Mouse (Mus musculus): Measurements from ENCODE around the gene Bag6.

The Bag6 gene

DNA sequence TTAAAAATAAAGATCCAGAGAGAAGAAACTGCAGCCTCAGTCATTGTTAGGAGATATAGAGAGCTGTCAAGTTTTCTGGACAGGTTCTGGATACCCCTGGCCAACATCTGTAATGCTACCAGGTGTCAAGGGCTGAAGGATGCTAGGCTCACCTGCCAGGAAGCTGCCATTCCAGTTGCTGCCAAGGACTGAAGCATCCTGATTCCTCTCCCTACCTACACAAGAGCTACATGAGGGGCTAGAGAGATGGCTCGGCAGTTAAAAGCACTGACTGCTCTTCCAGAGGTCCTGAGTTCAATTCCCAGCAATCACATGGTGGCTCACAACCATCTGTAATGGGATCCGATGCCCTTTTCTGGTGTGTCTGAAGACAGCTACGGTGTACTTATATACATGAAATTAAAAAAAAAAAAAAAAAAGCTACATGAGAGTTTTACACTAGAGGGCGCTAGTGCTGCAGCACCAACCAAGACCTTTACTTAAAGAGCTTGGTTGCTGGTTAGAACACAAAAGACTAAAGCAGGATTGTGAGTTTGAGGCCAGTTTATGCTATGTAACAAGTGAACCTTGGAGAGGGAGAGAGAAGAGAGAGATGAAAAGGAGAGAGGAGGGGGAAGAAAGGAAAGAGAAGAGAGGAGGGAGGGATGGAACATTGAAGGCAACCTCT, 33.7 kb downstream of the Bag6 start:
- no peak for DNase-seq

DNA sequence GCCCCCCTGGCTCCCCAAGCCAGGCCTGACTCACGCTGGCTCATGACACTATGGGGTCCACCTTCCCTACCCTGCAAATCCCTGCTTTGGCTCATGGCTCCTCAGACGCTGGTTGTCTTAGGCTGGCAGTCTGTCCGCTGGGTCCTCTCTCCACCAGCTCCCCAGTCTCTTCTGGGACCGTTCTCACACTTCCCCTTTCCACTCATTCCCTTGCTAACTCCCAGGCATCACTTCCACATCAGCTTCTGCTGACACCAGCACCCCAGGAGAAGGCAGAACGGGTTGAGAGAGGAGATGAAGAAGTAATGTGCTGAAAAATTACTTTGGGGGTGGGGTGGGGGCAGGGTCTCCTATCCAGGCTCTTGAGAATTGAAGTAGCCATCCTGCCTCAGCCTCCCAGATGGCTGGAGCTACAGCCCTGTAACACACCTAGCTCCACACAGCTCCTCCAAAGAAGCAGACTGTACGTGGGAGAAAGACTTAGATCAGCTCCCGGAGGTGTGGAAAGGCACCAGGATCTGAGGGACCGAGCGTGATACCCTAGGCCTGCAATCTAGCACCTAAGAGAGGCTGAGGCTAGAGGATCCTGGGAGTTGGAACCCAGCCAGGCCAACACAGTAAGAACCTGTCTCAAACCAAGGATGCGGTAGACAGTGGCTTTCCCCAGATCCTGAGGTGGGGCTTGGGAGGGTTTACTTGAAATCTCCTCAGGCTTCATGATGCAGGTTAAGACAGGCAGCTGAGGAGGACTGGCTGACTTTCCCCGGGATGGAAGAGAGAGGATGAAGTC, 37.7 kb downstream of the Bag6 start:
- DNase-seq, result no peak

DNA sequence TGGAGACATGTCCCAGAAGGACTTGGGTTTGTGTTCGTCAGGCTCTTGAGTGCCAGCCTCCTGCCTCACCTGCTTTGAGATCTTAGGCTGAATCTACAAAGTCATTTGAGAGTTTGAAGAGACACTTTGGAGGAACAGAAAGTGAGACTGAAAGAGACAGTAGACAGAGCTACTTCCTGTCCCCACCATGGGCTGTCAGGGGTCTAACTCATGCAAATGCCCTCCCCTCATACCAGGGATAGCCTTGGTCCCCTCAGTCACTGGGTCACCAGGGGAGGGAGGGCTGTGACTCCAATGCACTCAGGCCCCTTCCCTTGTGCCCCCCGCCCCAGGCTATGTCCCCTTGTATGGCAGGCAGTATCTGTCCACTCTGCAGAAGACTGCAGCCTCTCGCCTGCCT, 38.4 kb downstream of the Bag6 start:
- DNase-seq, result no peak

DNA sequence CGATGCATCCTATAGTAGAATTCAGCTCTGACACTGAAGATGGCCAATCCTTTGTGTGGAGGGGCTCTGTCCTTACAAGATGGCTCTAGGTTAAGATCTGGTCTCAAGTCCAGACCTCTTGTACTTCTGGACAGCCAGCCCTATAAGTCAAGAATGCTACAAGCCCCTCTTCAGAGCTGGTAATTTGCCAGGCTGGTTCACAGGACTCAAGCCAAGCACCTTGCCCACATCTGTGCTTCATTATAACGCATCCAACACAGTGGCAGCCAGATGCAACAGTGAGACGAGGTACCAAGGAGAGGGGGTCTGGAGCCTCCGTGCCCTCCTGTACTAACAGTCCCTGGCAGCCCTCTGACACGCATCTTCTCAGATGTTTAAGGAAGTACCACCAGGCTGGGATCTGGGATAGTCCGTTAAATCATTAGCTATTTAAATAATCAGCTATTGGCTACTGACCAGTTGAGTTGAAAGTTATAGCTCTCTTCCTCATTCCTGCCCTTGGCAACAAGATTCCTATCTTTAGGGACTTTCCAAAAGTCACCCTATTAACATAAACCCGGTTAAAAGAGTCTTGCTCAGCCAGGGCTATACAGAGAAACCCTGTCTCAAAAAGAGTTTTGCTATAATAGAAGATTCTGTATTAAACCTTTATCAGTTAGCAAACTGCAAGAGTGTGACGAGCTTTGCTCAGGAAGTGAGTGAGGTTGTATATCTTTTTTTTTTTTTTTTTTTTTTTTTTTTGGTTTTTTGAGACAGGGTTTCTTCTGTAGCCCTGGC, 39.4 kb downstream of the Bag6 start:
- DNase-seq, result no peak

DNA sequence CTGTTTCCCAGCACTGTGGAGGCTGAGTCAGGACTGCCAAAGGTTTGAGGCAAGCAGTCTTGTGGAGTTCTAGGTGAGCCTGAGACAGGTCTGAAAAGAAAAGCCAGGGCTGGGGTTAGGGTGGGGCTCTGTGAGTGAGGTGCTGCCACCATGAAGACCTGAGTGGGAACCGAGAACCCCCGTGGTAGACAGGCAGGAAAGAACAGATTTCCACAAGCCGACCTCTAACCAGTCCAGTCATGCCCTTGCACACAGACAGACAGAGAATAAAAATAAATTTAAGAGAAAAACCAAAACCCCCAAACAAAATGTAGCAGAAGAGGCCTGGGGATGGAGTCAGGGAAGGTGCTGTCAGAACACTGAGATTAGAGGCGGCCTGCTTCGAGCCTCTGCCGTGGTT, 40.4 kb downstream of the Bag6 start:
- DNase-seq, result no peak

DNA sequence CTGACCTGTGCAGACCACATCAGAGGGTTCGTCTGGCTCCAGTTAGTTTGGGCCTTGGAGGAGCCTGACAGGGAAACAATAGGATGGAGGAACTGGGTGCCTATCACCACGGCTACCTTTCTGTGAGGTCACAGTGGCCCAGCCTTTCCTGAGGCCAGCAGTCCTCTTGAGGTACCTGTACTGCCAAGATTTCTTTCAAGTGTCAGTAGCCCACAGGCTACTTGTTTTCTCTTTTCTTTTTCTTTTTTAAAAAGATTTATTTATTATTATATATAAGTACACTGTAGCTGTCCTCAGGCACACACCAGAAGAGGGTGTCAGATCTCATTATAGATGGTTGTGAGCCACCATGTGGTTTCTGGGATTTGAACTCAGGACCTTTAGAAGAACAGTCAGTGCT, 41.0 kb downstream of the Bag6 start, which contains the start of gene Aif1:
TSS of gene Aif1 (minus strand) at position 101 of the 400 bp plus-strand sequence.
- DNase-seq, result no peak

DNA sequence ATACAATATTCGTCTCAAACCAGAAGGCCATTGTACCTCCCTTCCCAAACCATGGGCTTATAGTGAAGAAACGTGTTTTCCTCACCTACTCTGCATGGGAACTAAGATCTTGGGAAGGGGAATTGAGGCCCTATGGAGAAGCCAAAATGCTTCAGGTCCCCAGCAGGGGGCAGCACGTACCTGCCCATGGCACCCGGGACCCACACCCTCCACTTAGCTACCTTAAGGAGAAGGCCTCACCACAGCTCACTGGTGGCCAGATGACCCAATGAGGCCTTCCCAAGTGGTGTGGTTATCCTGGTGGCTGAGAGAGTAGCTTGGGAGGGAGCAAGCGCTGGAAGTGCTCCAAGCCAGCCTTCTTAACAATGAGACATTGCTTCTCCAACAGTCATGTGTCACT, 43.5 kb downstream of the Bag6 start:
- no peak for DNase-seq

DNA sequence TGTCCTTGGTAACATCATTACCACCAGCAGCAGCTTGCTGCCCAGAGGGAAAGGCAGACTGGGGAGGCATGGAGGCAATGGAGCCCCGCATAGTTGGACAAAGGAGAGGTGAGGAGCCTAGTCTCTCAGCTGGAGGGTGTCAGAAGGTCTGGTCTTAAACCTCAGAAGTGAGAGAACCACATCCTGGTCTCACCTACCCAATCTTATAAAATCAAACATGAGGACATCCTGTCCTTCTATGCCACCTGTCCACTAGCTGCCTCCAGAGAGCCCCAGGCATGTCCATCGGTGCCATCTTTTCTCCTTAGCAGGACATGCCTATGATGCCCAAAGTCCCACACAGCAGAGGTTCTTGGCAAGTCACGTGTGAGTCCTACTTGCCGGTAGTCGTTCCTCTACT, 45.1 kb downstream of the Bag6 start:
- DNase-seq, result no peak

DNA sequence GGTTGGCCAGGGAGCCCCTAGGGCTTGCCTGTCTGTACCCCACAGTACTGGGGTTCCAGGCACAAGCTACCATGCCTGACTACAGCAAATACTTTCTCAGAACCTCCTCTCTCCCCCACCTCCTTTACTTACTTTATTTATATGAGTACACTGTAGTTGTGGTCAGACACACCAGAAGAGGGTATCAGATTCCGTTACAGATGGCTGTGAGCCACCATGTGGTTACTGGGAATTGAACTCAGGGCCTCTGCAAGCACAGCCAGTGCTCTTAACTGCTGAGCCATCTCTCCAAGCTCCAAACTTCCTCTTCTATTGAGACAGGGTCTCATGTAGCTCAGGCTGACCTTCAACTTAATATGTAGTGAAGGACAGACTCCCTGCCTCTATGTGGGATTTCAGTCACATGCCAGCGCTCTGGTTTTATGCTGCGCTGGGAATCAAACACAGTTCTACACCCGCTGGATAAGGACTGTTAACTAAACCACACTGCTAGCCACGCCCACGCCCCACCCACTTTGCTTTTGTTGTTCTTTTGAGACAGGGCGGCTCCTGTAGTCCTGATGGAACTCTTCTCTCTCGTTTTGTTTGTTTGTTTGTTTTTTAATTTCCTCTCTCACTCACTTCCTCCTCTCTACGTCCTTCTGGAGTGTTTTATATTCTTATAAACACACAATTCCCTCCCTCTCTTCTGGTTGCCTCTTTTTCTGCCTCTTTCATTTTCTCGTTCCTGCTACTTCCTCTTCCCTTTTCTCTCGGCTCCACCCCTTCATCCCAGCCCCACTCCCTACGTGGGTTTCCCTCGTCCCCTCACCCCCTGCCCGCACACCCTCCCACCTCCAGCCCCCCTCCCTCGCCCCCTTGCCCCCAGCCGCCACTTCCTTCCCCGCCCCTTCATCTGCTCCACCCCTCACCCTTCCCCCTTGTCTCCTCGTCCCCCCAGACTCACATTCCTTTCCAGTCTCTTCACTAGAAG, 50.9 kb downstream of the Bag6 start:
- no peak for DNase-seq

DNA sequence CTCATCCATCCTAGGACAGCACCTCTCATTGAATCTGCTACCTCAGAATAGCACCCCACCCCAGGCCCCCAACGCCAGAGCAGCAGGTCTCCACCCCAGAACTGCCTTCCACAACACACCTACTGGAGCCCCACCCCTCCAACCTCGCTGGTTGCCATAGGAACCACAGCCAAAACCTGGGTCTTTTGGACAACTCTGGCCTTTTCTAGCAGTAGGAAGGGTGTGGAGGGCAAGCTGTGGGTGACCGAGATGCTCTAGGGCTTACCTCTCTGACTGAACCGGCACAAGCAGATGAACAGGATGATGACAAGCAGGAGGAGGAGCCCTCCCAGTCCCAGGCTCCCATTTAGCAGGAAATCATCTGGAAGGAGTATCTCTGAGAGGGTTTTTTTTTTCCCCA, 51.7 kb downstream of the Bag6 start:
- DNase-seq, result no peak

DNA sequence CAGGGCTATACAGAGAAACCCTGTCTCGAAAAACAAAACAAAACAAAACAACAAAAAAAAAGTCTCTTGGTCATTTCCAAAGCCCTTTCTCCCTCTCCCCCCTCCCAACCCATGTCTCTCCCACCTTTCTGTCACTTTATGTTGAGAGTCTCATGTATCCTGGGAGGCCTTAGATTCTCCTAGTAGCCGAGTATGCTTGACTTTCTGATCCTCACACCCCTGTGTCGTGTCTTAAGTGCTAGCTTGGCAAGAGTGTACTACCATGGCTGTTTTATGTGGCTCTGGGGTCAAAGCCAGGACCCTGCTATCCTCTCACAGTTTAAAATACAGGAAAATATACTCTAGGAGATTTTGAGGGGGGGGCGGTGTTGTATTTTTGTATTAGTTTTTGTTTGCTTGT, 52.4 kb downstream of the Bag6 start:
- DNase-seq, result no peak

DNA sequence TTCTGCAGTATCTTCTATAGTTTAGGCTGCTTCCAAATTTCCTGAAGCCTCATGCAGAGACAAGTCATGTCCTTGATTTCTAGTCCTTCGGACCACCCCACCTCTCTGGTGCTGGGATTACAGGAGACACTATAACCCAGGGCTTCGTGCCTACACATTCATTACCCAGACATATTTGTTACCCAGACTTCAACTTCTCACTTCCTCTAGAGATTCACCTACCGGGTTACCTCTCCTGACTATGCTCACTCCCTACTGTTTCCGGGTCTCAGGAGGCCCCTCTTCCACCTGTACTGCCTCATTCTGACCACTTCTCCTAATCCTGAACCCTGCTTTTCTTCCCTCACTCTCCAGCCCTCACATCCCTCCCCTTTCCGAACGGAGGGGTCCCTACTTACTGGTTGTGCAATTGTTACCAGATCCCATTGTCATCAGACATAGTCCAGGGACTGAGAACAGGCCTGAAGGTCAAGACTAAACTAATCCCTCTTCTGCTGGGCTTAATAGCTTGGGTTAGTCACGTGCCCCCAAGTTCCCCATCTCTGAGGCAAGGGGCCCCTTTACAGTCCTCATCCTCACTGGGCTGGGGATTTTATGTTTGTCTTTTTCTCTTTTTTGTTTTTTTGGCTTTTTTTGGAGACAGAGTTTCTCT, 53.1 kb downstream of the Bag6 start, which contains the start of gene Lst1:
TSS of gene Lst1 (minus strand) at position 481 of the 652 bp plus-strand sequence.
- no peak for DNase-seq

DNA sequence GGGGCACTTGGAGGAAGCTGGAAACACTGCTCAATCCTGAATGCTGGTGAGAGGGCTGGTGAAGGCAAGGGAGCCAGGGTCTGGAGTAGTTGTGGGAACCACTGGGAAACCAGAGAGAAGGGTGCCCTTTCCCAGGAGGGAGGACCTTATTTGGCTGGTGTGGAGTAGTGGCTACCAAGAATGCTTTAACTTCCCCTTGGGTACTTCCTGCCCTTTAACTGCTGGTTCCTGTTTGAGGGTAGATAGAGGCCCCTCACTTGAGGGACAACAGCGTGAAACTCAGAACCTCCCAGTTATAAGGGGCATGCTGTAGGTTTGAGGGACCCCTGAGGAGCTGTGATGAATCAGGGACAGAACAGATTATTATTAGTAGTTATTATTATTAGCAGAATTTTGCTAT, 54.2 kb downstream of the Bag6 start:
- DNase-seq, result no peak

DNA sequence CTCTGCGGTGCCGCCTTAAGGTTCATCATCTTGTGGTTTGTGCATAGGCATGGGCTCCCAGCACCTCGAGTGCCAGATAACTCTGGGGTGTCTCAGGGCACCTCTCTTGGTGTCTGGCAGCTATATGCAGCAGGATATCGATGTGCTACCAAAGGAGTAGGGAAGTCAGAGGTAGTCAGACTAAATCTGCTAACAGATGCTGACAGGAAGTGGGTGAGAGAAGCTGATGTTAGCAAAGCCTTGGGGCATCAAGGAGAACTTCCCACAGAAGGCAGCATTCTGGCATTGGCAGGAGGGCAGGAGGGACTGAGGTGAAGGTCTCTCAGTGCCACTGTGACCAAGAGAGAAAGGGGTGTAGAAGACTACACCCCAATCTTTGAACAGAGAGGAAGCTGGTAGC, 55.1 kb downstream of the Bag6 start:
- no peak for DNase-seq

DNA sequence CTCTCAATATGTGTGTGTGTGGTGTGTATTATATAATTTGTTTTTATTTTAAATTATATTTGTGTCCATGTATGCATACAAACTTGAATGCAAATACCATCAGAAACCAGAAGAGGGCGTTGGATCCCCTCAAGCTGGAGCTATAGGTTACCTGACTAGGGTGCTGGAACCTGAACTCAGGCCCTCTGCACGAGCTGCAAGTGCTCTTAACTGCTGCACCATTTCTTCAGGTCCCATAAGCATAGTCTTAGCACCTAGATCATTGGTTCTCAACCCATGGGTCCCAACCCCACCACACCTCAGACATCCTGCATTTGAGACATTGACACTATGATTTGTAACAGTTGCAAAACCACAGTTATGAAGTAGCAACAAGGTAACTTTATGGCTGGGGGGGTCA, 56.7 kb downstream of the Bag6 start:
- no peak for DNase-seq

DNA sequence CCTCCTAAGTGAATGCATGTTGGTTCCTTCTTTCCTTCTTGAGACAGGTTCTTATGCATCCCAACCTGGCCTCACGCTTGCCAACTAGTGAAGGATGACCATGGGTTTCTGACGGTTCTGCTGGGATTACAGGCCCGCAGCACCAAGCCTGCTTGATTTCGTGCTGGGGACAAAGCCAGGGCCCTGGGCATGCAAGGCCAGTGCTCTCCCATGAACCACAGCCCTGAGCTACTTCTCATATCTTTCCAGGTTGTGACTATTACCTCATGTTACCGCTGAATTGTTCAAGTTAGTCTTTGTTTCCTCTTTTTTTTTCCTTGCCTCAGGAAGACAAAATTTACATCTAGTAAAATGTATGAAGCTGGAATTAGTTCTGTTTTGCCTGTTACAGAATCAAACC, 57.9 kb downstream of the Bag6 start:
- DNase-seq, result no peak

DNA sequence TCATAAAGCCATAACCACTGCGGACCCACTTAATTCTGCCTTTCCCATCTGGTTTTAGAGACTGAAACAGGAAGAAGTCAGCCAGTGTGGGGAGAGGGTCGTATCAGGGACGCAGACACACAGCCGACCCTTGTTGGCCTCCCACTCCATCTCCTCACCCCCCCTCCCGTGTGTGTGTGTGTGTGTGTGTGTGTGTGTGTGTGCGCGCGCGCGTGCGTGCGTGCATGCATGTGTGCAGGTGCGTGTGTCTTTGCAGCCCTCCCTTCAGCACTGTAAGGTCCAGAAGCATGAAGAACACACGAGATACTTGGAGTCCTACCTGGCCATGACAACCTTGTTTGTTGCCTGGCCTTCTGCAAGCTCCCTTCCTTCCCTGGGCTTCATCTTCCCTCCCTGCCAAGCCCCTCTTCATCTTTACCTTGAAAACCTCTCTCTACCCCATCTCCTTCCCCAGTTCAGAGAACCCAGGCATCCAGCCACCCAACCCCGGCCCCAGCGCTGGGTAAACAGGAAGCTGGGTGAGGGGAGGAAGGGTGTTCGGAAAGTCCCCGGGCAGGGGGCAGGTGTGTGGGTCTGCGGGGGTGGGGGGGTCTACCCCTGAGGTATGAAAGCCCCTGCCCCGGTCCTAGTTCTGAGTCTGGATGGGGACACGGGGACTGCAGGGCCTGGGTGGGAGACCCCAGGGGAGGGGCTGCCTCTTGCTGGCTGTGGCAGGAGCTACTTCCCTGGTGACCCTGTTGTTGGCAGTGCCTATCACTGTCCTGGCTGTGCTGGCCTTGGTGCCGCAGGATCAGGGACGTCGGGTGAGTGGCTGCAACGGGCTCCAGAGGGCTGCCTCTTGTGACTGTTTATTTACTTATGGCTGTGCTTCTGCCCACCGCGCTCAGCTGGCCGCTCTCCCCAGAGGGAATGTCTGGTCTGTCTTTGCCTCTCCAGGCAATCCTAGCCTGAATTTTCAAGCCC, 59.2 kb downstream of the Bag6 start, which contains the start of gene Ltb:
TSS of gene Ltb (plus strand) at position 559 of the 963 bp plus-strand sequence.
- no peak for DNase-seq

DNA sequence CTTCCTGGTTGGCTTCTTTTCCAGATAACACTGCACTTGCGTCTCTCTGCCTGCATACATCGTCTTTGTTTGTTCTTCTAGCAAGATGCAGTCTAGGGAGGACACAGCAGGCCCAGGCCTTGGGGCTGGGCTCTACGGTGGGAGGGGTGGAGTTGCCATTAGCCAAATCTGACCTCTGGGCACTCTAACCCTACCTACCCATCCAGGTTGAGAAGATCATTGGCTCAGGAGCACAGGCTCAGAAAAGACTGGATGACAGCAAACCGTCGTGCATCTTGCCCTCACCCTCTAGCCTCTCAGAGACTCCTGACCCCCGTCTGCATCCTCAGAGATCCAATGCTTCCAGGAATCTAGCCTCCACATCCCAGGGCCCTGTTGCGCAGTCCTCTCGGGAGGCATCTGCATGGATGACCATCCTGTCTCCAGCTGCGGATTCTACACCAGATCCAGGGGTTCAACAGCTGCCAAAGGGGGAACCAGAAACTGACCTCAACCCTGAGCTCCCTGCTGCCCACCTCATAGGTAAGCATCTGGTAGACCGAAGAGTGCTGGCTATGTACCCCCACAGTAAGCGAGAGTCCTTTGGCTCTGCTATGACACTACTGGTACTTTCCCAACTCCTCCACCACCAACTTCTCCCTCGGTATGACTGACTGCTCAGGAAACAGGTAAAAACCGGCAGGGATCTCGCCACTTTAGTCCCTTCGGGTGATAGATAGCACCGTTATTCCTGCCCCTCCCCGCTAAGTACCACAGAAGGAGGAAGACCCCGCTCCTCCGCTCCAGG, 60.1 kb downstream of the Bag6 start:
- DNase-seq, result no peak

DNA sequence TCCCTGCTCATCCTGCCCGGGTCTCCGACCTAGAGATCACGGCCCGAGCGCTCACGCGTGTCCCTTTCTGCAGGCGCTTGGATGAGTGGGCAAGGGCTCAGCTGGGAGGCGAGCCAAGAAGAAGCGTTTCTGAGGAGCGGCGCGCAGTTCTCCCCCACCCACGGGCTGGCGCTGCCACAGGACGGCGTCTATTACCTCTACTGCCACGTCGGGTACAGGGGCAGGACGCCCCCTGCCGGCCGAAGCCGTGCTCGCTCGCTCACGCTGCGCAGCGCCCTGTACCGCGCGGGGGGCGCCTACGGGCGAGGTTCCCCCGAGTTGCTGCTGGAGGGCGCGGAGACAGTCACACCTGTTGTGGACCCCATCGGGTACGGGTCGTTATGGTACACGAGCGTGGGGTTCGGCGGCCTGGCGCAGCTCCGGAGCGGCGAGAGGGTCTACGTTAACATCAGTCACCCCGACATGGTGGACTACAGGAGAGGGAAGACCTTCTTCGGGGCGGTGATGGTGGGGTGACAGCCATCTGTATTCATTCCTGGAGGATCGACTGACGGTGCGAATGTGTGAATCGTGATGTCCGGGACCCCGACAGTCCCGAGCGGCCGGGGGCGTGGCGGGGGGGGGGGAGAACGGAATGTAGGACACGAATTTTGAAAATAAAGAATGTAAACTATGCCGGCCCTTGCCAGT, 60.8 kb downstream of the Bag6 start:
- DNase-seq, result peak; percentile 49
